Mouse (Mus musculus): ENCODE measurements around the gene Camta1.

Camta1 gene

DNA sequence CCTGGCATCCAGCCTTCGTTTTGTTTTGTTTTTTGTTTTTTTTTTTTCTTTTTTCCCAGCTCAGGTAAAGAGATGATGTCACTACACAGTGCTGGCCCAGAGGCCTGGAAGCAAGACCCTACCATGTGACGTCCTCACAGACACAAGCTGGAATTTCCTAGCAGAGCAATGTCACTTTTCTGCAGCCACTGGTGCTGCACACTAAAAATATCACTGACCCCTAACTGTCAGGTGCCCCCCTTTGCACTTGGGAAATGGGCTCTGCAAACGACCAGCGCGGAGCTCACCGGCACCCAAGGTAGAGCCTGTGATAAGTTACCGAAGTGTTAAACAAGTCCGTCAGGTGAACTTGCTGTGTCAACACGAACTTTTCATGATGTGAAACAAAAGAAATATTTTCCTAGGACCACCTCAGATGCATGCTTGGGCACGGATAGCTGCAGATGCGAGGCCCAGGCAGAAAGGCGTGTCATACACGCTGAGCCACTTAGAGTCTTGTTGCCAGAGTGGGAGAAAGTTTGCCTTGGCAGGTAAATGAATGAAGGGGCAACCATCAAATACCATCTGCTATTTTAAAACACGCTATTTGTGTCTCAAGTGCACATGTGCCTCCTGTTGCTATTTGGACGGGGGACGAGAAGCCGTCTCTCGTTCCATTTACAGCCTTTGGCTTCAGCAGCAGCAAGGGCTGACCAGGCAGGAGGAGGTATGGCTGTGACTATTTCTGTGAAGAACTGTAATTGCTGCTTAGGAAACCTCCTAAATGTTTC, 765.2 kb downstream of the Camta1 start:
- DNase-seq = no peak

DNA sequence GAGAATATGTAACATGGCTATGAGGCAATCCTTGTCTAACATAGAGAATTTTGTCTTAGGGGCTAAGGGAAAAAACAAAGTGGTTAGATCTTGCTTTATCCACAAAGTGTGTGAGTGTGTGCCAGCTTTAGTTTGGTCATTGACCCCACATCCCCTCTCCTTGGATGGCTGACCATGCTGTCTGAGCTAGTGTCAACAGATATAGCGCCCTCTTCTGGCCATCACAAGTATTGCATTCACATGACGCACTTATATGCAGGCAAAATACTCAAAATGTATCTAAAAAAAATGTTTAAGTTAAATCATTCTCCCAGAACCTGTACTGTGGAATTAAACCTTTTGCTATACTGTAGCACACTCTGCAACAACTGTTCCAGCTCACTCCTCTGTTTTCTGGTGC, 766.5 kb downstream of the Camta1 start:
- DNase-seq = peak in 1 of 2 experiments; percentile 7

GRCm38 (mm10) chr4:151089270-151089669, 772.4 kb downstream of the Camta1 start, which contains the start of gene Gm13090:
TSS of gene Gm13090 (plus strand) at chr4:151089570.
- no peak for DNase-seq

DNA sequence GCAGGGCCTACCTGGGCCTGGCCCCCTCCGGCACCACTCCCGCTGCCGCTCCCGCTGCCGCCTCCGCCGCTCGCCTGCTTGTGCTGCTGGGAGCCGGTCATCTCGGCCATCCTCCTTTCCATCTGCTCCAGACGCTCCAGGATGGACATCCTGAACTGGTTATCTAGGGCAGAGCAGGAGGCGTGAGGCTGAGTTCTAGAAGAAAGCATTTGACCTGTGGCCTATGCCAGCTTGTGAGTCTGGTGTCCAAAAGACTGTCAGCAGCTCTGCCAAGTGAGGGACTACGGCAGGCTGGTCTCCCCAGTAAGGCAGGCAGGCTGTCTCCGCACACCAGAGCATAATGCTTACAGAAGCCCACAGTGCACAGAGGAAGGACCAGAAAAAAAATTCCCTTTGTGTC, 772.9 kb downstream of the Camta1 start:
- no peak for DNase-seq

GRCm38 (mm10) chr4:151087358-151087757, 774.3 kb downstream of the Camta1 start:
- DNase-seq = no peak

DNA sequence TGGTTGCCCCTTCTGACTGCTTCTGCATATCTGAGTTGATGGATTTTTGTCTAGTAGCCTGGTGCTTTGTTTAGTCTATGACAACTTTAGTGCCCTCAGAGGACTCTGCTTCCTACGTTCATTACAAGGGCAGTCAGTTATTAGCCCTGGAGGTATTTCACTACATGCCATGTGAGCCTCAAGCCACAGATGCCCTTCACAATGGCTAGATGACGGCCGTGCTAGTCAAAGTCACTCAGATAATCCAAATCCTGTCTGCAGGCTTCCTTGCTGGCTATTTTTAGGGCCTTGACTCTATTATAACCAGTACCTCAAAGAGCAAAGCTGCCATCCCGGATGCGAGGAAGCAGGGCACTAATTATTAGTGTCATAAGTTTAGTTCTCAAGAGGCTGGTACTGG, 778.6 kb downstream of the Camta1 start:
- no peak for DNase-seq

- DNase-seq = no peak
Measured at GRCm38 (mm10) chr4:151081977-151082376, 779.7 kb downstream of the Camta1 start.

- DNase-seq = no peak
Measured at GRCm38 (mm10) chr4:151081355-151081754, 780.3 kb downstream of the Camta1 start.

GRCm38 (mm10) chr4:151074817-151075216, 786.9 kb downstream of the Camta1 start:
- DNase-seq = no peak

DNA sequence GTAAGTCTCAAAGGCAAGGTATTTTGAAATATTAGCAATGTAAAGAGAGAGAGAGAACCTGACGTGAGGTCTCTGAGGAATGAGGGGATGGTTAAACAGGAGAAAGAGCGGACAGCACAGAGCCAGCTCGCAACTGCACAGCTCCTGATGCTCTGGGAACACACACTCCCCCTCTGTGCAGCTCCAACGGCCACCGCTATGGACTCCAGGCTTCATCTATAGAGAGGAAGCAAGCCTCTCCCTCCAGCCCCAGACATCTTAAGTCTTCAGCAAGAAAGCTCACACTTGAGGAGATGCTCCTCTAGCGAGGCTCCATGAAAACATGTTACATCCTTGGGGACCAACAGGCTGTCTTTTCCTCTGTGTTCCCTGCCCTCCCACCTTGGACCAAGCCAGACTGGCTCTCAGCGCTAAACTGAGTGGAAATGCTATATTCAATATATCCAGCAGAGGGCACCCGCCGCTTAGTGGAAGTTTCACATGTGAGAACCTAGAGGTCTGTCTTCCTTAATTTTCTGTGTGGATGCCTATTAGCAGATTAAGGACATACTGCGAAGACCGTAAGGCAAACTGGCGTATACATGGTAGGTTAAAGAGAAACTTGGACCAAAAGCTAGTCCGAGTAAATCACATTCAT, 788.5 kb downstream of the Camta1 start:
- peak in 1 of 2 experiments; percentile 65 for DNase-seq

- no peak for DNase-seq
Measured at GRCm38 (mm10) chr4:151070962-151071361, 790.7 kb downstream of the Camta1 start.

DNA sequence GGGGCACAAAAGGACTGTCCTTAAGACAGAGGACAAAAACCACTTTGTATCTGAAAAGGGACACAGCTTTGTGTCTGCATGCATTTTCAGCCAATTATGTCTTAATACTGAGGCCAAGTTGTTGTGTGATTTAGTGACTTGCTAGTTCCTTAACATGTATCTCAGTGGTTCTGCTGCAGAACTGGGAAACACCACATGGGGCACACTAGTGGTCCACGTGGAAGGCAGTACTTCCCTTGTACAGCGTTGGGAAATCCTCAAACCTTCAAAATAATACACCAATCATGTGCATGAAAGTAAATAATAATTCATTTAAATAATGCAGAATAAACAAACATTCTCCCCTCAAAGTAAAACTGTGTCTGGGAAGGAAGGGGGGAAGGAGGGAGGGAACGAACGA, 792.9 kb downstream of the Camta1 start:
- no peak for DNase-seq

GRCm38 (mm10) chr4:151059566-151059965, 802.1 kb downstream of the Camta1 start:
- DNase-seq = no peak

DNA sequence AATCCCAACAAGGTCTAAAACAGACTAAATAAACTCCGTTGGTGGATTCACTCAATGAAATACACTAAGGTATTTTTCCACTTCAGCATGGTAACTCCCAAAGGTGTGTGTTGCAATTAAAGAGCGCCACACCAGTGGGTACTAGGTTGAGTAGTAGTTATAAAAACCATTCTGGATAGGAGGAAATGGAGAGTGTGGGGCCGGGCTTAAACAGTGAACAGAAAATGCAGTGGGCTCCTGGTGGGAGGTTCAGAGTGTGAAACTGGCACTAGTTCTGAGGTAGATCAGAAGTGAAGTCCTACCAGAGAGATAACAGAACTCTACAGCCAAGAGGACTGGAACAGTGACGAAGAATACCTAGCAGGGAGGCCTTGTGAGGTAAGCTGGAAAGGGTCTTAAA, 803.0 kb downstream of the Camta1 start:
- no peak for DNase-seq

- peak; percentile 98 to 99 for DNase-seq
Measured at GRCm38 (mm10) chr4:151057347-151058321, 804.0 kb downstream of the Camta1 start, which contains the start of gene Vamp3. TSS of gene Vamp3 (minus strand) at chr4:151057963.

- no peak for DNase-seq
Measured at GRCm38 (mm10) chr4:151051162-151051561, 810.5 kb downstream of the Camta1 start.

DNA sequence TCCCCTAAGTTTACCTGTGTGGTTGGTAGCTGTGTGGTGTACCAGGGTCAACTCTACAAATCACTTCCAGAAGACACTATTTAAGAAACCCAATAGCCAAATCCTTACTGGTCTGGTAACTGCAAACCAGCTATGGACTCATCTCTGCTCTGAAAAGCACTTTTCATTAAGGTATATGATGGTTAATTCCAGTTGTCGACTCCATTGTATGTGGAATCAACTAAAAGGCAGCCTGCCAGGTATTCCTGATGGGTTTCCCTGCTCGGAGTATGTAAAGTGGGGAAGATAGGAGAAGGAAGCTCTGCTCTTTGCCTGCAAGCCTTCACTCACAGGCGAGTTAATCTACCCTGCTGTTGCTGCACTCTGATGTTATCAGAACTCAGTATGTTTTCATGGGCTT, 815.2 kb downstream of the Camta1 start:
- DNase-seq = no peak

- no peak for DNase-seq
Measured at GRCm38 (mm10) chr4:151044944-151045570, 816.6 kb downstream of the Camta1 start.

DNA sequence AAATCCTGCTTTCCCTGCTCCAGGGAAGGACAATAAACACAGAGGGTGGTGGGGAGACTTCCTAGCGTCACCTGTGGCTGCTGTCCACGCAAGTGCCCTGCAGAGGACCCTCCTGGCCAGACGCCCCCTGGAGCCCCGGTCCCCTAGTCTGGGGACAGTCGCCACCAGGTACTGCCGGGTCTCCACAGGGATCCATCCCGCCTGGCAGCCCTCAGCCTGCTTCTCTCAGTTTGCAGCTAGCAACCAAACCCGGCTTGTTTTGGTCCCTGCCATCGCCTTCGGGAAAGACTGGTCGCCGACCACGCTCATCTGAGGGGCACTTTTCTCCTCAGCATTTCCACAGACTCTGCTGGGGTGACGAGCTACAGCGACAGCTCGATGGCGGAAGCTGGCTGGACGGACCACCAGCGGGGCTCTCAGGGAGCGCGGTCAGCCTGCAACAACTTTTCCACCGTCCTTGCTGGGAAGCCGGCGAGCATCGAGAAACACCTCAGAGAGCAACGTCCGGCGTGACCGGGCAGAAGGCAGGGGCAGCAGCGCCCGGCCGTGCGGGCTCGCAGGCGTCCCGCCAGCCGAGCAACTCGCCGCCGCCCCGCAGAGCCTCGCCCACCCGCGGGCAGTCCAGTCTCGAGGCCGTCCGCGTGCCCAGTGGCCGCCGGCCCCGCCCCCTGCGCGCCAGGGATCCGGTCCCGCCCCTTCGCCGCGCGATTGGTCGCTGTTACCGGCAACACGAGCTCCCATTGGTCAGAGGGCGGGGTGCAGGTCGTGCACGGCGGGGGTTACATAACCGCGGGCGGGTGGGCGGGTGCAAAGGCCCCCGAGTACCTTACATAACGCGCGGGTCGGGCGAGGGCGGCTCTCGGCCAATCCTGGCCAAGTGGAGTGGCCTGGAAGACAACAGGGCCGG, 817.4 kb downstream of the Camta1 start, which contains the start of gene Per3:
Gene Per3, minus strand, starts transcription at position 629 of the 907 bp plus-strand sequence.
- DNase-seq = peak; percentile 91 to 97

DNA sequence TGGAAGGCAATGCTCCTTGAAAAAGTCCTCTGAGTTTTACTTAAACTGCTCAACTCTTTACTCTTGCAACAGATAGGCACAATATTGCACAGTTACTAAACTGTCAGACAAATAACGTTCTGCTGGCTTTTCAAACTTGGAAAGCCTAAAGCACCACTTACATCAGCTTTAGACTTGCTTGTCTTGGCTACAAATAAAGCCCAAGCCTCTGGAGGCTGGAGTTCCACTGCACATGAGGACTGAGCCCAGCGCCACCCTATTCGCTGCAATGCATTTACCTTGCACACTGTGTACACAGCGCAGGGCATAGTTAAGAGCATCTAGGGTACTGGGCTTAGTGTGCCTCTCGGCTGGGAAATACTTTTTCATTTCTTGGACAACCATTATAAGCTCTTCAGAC, 818.4 kb downstream of the Camta1 start:
- DNase-seq = no peak

DNA sequence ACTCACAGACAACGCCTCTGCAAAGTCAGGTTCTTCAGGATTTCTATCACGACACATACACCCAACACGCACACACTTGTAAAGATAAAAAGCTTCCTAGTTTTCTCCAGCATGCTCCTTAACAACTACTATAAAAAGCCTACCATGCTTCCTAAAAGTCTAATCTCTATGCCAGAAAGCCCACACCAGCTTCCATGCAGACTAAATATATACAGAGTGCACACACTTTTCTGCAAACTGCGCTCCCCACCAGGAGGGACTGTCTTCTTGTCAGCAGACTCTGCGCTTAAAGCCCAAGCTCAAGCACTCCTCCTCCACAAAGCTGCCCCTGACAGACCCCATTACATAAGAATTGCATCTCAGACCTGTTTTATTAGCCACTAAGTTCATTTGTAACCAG, 820.2 kb downstream of the Camta1 start:
- no peak for DNase-seq
